Mouse (Mus musculus) layer of hippocampus, adult 18-20 months (tissue): ENCODE data around the gene Eme1. TPM values are rescaled to one million over a fixed set of nuclear protein-coding genes. Genes with fewer than 3 reads are reported as not detected.

Source experiments
- DNase-seq, 2 experiments: peaks; one replicate each; pipeline ENCODE4 v3.0.0; 2022; ENCODE audit warnings: low spot score in 2 of 2
- total RNA-seq, 2 experiments: library from RNA; stranded (reverse); gene quantifications; 2 replicates each; pipeline ENCODE4 v1.2.3; 2021

Gene Eme1
- total RNA-seq, 2 experiments from 2014 or later: 0.25 TPM; not detected in 1

DNA sequence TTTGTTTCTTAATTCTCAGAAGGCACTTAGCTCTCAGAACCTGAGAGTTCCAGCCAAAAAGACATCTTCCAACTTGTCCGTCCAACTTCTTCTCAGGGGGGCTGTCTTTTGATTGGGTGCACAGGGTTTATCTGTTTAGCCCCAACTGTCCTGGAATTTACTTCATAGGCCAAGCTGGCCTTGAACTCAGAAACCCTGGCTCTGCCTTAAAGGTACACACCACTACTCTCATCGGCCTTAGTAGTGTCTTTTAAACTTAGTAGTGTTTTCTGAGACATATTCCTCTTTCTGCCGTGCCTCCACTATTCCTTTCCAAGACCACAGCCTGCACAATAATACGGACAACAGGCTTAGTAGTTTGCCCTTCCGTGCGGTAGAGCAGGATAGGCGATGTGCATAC is 53.3 kb downstream of the Eme1 start:
- DNase-seq: no peak

DNA sequence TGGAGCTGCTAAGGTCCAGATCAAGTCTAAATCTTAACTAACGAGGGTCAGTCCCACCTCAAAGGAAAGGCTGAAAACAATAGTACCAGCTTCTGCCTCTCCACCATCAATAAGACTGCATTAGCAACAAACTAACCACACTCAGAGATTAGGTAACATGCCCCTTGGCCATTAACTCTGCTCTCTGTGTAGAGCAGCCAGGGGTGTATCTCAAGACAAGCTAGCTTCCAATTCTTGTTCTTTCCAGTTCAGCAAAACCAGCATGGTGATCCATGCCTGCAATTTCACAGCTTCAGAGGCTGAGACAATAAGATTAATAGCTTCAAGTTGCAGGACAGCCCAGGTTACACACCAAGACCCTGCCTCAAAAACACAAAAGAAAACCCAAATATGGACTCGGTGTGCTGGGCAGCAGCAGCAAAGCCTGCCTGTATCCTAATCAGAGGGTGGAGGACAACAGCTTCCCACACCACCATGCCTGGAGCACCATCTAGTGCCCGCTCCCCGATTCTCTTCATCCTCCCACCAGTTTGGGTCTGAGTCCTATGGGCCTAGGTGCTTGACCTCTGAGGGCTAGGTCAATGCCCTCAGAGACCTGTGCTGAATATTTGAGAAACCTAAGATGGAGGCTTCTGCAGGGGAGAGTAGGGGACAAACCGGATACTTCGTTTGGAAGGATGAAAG is 55.2 kb downstream of the Eme1 start:
- DNase-seq: no peak

DNA sequence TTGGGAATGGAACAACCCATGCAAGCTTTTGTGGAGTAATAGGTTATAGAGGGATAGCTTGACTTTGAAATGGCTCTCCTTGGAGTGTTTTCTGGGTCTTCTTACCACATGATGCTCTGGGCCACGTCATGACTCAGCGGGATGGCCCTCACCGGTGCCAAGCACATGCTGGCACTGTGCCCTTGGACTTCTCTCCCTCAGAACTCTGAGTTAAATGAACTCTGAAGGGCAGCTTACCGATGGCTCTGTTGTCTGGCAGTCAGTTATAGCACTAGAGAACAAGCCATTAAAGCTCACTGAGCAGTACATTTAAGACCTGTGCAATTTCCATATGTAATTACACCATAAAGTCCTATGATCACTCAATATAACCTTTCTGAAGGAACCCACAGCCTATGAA is 56.4 kb downstream of the Eme1 start:
- DNase-seq: no peak

DNA sequence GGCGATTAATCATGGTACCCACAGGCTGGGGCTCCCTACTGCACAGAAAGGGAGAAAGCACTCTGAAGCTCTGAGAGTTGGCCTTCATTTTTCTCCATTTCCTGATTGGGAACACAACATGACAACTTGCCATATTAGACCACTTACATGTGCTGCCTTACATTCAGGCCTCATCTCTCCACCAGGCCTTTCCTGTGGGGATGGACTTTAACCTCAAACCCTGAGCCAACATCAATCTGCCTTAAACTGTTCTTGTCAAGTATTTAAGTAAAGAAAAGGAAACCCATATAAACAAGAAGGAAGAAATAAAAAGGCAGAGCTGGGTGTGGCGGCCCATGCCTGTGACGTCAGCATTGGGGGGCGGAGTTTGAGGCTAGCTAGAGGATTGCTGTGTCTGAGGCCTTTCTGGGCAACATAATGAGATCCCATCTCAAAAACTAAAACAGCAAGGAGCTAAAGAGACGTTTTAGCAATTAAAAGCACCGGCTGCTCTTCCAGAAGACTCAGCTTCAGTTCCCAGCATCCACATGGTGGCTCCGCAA is 57.4 kb downstream of the Eme1 start:
- no peak for DNase-seq

Other genes with a start within 250 kb of the Eme1 start
- gene Cacna1g, start 179.8 kb downstream of the Eme1 start, total RNA-seq: 10 to 100 TPM; 53.2 to 59.2 TPM
- under 1 TPM in 1 of 2 experiments, not detected in 1; 0.79 TPM for gene Spata20, start 167.8 kb downstream of the Eme1 start, total RNA-seq
- gene Epn3, start 154.0 kb downstream of the Eme1 start, total RNA-seq: 1 to 10 TPM; 2.1 to 2.2 TPM
- gene Mycbpap, start 132.2 kb downstream of the Eme1 start, total RNA-seq: 1 to 10 TPM; 2.1 to 3.7 TPM
- 1 to 10 TPM; 8.9 to 9.7 TPM for gene Rsad1, start 104.7 kb downstream of the Eme1 start, total RNA-seq
- under 1 TPM; 0.30 to 0.58 TPM for gene Chad, start 88.9 kb downstream of the Eme1 start, total RNA-seq
- gene Acsf2, start 52.1 kb downstream of the Eme1 start, total RNA-seq: 10 to 100 TPM; 17.2 to 19.2 TPM
- gene Lrrc59, start 24.2 kb downstream of the Eme1 start, total RNA-seq: 10 to 100 TPM; 78.3 to 87.0 TPM
- gene Mrpl27, start 197 bp downstream of the Eme1 start, total RNA-seq: 10 to 100 TPM; 74.4 to 79.3 TPM
- 10 to 100 TPM; 22.8 to 24.6 TPM for gene Xylt2, start 23.6 kb upstream of the Eme1 start, total RNA-seq
- gene Gm11541, start 50.5 kb upstream of the Eme1 start, total RNA-seq: not detected
- under 1 TPM in 1 of 2 experiments, not detected in 1; 0.37 TPM for gene Cdc34b, start 87.8 kb upstream of the Eme1 start, total RNA-seq
- gene Tmem92, start 128.7 kb upstream of the Eme1 start, total RNA-seq: not detected